Mouse (Mus musculus) layer of hippocampus, adult 18-20 months (tissue): ENCODE results near the gene Nrp2. TPM values are rescaled to one million over a fixed set of nuclear protein-coding genes. Genes with fewer than 3 reads are reported as not detected.

Source experiments
- DNase-seq, 2 experiments: peaks; one replicate each; pipeline ENCODE4 v3.0.0; 2022; ENCODE audit warnings: low spot score in 2 of 2
- total RNA-seq, 2 experiments: library from RNA; stranded (reverse); gene quantifications; 2 replicates each; pipeline ENCODE4 v1.2.3; 2021

Gene Nrp2
- total RNA-seq, 2 experiments from 2014 or later: 54.1 to 56.3 TPM

GRCm38 (mm10) chr1:62809601-62810228, 106.6 kb downstream of the Nrp2 start:
- no peak for DNase-seq

- DNase-seq: no peak
These were observed 108.1 kb downstream of the Nrp2 start for GRCm38 (mm10) chr1:62811141-62811540.

GRCm38 (mm10) chr1:62812701-62813684, 109.9 kb downstream of the Nrp2 start:
- no peak for DNase-seq

- DNase-seq: no peak
These were observed 110.9 kb downstream of the Nrp2 start for GRCm38 (mm10) chr1:62813938-62814337.

- no peak for DNase-seq
These were observed 114.5 kb downstream of the Nrp2 start for GRCm38 (mm10) chr1:62817566-62817965.

GRCm38 (mm10) chr1:62820170-62820569, 117.1 kb downstream of the Nrp2 start:
- no peak for DNase-seq

GRCm38 (mm10) chr1:62821509-62822398, 118.7 kb downstream of the Nrp2 start:
- DNase-seq: no peak

- DNase-seq: no peak
These were observed 120.6 kb downstream of the Nrp2 start for GRCm38 (mm10) chr1:62823549-62824195.

GRCm38 (mm10) chr1:62825822-62826765, 123.0 kb downstream of the Nrp2 start:
- DNase-seq: peak in 1 of 2 experiments; percentile 44

- DNase-seq: no peak
These were observed 124.2 kb downstream of the Nrp2 start for GRCm38 (mm10) chr1:62827316-62827715.

- no peak for DNase-seq
These were observed 125.1 kb downstream of the Nrp2 start for GRCm38 (mm10) chr1:62828156-62828555.

GRCm38 (mm10) chr1:62829690-62830417, 126.8 kb downstream of the Nrp2 start:
- no peak for DNase-seq

- DNase-seq: no peak
These were observed 127.3 kb downstream of the Nrp2 start for GRCm38 (mm10) chr1:62830418-62830769.

- peak in 1 of 2 experiments; percentile 66 for DNase-seq
These were observed 128.8 kb downstream of the Nrp2 start for GRCm38 (mm10) chr1:62831725-62832455.

- DNase-seq: no peak
These were observed 130.3 kb downstream of the Nrp2 start for GRCm38 (mm10) chr1:62833356-62833755.

GRCm38 (mm10) chr1:62834443-62835185, 131.5 kb downstream of the Nrp2 start:
- DNase-seq: no peak

- no peak for DNase-seq
These were observed 135.0 kb downstream of the Nrp2 start for GRCm38 (mm10) chr1:62838083-62838482.

GRCm38 (mm10) chr1:62838631-62839030, 135.5 kb downstream of the Nrp2 start:
- DNase-seq: no peak
